Mouse (Mus musculus) cerebellum, adult 2 months (tissue): ENCODE results near the gene Gm35315.

Experiments used
- CTCF ChIP-seq: fragments of 200-500 bp; IDR thresholded peaks from 2 replicates; pipeline ENCODE4 v1.5.1; 2011; ENCODE audit warnings: low read depth, mild to moderate bottlenecking, control low read depth, low read length, moderate library complexity, borderline replicate concordance; ENCODE audit not compliant: insufficient read depth
- POLR2A ChIP-seq: fragments of 200-500 bp; IDR thresholded peaks from 2 replicates; pipeline ENCODE4 v1.6.1; 2011; ENCODE audit warnings: low read length, control low read depth, borderline replicate concordance; ENCODE audit not compliant: insufficient read depth

DNA sequence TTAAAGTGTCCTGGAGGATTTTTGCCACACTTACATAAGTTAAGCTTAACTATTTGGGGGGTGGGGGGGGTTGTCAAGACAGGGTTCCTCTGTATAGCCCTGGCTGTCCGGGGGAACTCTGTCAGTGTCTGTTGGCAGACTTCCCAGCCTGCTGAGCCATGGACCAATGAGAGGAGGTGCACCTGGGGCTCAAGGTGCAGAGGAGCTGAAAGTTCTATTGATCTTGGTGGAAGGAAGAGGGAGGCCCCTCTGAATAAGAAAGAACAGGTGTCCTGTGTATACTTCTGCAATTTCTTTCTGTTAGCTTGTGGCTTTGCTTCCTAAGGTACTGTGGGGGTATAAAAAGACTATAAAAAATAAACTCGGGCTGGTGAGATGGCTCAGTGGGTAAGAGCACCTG lies 2.7 kb downstream of the Gm35315 start:
- TF ChIP-seq CTCF (no peak), POLR2A (no peak)
